Mouse (Mus musculus): ENCODE measurements around the gene Synrg. TPM values are rescaled to one million over a fixed set of nuclear protein-coding genes. Genes with fewer than 3 reads are reported as not detected.
A peak's percentile ranks its signal among the peaks of the same experiment; 100 is the strongest.

The Synrg gene
- total RNA-seq, 2 experiments from 2014 or later = 26.1 to 26.6 TPM

DNA sequence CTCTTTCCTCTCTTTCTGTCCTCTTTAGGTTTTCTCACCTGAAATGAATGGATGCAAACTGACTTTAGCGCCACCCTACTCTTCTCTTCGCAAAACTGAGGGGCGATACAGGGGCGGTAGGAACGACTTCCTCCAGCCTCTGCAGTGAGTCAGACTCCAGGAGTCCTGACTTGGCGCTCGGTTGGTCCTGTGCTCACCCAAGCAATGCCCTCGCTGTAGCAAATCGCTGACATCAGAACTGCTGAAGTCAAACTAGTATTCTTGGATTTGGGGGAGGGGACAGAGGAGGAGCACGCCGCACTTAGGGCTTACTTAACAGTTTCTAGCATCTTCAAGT lies 104.8 kb downstream of the Synrg start, which contains the start of gene Dusp14:
Gene Dusp14 (minus strand): TSS at position 228 of the 337 bp plus-strand sequence.
- no peak for DNase-seq
- intact Hi-C loops (cut with DNase I) = loop anchor here (2.0 kb wide), 1 partner anchor 60 kb away; the partner anchor contains the start of genes Acaca and Tada2a

DNA sequence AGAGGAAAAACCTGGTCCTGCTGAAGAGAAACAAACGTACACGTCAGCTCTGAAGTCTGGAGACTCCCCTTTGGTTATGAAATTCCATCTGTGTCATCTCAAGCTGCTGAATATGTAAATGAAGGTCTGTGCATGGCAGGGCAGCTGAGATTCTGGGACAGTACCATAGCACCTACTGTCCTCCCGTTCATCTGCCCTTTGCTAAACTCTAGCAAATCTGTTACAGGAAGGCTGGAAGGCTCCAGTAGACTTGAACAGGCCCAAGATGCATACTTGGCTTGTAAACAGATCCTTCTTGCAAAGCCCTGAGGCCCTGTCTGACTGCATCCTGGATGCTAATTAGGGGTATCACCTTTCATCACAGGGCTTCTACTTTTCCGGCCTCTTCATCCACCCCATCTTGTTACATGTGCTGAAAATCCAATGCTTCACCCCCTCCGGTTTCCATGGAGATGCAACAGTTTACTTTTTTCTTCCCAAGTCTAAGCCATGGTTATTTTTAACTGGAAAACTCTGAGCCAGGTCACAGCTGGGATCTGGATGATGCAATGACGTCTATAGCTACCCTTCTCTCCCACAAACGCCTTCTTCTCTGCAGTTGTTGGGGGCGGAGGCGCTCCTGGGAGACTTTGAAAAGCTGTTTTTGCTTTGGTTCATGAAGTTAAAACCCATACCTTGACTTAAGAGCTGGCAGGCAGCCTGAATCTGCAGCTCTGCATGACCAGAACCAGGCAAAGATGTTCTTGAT lies 108.8 kb downstream of the Synrg start:
- intact Hi-C loops (cut with DNase I) = no loop called here
- peak in 1 of 2 experiments; percentile 22 for DNase-seq

DNA sequence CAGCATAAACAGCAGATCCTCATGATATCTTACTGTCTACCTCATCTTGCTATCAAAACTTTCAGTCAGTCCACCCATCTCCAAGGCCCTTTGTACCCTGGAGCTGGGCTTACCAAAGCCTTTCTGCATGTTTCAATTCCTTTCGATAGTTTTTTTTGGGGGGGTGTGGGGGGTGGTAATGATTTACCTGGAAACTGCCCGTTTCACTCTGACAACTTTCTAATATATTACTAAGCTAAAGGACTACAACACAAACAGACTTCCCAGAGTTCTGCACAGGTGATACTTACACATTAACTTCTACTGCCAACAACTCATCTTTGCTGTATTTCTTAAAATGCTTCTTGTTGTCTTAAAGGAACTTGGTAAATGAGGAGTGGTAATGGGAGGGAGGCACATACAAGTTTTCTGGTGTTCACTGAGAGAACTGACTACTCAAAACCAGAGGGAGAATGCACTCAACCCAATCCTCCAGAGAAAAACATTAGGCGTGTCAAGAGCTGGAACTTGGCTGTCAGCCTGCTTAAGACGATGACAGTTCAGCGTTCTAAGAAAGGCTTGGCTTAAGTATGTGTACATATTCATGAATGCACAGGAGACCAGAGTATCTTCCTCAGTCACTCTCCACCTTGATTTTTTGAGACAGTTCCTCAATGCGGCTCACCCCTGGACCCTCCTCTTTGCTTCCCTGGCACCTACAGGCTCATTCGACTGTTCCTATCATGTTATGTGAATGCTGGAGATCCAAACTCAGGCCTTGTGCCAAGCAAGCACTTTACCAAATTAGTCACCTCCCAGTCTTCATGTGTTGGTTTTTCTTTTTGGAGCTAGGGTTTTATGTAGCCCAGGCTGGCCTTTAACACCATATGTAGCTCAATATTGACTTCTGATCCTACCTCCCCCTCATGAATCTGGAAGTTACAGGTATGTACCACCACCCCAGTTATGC lies 109.9 kb downstream of the Synrg start:
- DNase-seq = peak in 1 of 2 experiments; percentile 21
- intact Hi-C loops (cut with DNase I) = no loop called here

DNA sequence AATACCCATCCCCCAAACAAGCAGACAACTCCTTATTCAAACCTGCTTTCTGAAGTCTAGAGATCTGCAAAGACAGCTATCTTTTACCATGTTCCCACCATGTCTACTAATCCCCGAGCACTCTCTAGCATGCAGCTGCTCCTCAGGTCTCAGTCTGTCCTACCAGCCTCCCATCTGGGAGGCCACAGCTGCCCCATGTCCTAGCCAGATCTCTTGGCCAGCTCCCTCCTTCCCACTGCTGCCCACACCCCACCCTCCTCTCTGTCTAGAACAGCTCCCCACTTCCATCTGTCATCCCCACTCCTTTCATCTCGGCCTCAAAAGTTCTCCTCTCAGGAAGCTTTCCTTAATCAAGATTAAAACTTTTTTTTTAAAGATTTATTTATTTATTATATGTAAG lies 112.8 kb downstream of the Synrg start:
- no peak for DNase-seq
- intact Hi-C loops (cut with DNase I) = no loop called here

DNA sequence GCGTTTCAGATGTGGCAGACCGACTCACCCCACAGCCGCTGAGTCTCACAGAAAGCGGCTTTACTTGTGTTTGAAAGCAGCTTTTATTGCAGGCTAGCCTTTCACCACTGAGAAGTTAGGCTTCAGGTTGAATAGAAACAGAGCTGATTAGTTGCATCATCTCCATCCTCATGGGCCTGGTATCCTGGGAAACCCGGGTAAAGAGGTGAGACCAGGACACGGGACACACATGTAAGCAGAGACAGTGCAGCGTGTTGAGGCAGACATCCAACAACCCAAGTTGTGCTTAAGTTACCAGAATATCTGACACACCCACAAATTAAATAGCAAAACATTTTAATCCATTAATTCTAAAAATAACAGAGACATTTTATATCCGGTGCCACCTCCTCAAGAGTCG lies 114.4 kb downstream of the Synrg start:
- intact Hi-C loops (cut with DNase I) = no loop called here

DNA sequence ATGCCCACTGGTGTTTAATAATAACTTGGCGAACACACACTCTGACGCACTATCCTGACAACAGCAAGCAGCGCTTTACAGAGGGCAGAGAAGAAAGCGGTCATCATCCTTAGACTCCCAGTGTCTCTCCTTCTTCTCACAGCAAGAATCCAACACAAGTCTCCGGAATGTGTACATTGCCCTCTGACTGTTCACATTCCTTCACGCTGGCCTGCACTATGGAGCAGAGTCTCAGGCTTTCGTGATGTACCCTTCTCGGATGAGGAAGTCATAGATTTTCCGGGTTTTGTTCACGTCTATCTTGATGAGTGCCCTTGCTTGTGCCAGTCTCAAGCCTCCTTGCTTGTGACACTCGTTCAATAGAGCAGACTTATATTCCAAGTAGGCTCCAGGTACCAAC lies 115.1 kb downstream of the Synrg start:
- DNase-seq = no peak
- intact Hi-C loops (cut with DNase I) = no loop called here

More for the DNA sequence above, 114.4 kb downstream of the Synrg start:
- no peak for DNase-seq

DNA sequence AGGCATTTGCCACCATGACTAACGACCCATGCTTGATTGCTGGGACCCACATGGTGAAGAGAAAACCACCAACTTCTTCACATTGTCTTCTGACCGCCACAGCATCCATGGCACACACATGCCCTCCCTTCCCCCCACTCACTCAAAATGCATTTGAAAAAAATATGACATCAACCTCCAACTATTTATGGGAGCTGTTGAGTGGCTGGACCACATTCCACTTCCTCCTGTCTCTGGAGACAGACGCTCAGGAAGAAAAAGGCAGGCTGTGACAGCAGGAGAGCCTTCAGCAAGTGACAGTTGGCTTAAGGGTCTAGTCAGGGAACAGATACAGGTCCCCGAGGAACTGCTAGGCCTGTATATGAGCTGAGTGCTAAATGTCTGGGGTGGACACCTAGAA lies 115.7 kb downstream of the Synrg start:
- intact Hi-C loops (cut with DNase I) = no loop called here
- no peak for DNase-seq

DNA sequence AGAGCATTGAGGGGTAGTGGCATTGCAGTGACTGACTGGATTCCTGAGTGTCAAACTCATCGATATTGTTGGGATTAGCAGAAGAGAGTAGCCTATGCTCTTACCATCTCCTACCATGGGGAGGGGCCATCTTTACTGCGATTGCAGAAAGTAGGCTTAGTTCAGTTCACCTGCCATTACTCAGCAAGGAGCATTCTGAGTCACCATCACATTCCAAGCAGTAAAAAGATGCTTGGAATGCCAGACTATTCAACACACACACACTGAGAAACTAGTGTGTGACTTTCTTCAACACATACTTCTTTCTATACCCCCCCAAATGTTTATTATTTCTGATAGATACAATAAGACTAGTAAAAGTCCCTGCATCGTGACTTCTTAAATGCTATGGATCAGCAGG lies 116.1 kb downstream of the Synrg start:
- no peak for DNase-seq
- intact Hi-C loops (cut with DNase I) = no loop called here

DNA sequence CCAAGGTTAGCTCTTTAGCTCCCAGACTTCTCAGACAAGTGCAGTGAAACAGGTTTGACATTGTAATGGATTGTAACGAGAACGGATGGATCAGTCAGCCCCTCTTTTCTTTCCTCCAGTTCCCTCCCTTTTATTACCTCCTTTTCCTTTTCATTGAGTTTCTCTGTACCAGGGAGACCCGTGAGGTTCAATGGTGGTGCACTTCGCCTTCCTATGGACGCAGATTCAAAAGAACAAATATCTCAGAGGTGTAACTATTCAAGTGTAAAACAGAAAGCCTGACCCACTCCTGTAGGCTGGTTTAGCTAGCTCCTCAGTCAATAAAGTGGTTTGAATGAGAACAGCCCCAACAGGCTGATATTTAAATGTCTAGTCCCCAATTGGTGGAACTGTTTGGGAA lies 117.7 kb downstream of the Synrg start:
- intact Hi-C loops (cut with DNase I) = no loop called here
- no peak for DNase-seq

DNA sequence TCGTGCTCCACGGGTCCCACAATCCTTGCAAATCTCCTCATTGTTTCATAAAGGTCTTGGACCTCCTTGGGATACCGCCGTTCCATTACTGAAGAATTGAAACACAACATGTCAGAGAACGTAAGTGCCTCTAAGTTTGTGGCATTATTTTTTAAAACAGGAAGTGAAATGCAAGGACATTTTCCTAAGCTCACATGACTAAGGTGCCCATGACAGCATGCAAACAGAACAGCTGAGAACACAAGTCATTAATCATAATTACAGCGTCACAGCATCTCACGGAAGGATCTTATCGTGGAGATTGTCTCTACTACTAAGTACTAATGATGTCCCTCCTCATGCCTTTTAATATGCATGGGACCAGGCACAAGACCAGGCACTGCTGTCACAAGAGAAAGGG lies 126.3 kb downstream of the Synrg start:
- intact Hi-C loops (cut with DNase I) = no loop called here

More for the DNA sequence above, 126.3 kb downstream of the Synrg start:
- DNase-seq = no peak

Other genes with a start within 250 kb of the Synrg start
- gene Wfdc21, start 217.5 kb upstream of the Synrg start, total RNA-seq (2021) = not detected
- gene Heatr6, start 210.7 kb upstream of the Synrg start, total RNA-seq (2021) = 1 to 10 TPM; 5.6 to 6.6 TPM
- not detected for gene Hnf1b, start 114.4 kb upstream of the Synrg start, total RNA-seq (2021)
- gene Ddx52, start 22.4 kb upstream of the Synrg start, total RNA-seq (2021) = 10 to 100 TPM; 10.9 to 12.6 TPM
- under 1 TPM; 0.50 to 0.73 TPM for gene Dusp14, start 104.8 kb downstream of the Synrg start, total RNA-seq (2021)
- gene Tada2a, start 165.2 kb downstream of the Synrg start, total RNA-seq (2021) = 1 to 10 TPM; 5.9 to 8.2 TPM
- gene Acaca, start 165.2 kb downstream of the Synrg start, total RNA-seq (2021) = 10 to 100 TPM; 13.6 to 26.1 TPM
- not detected for gene Gm11437, start 203.0 kb downstream of the Synrg start, total RNA-seq (2021)

All from heart, postnatal 36 days (tissue).